Mouse (Mus musculus) liver, embryonic 14.5 days (tissue): ENCODE data around the gene Rest. TPM values are rescaled to one million over a fixed set of nuclear protein-coding genes. Genes with fewer than 3 reads are reported as not detected.

Experiments used
- ATAC-seq: fragments of 200-750 bp; cut with Nextera tagmentation; 2 replicates; pipeline ENCODE4 v1.8.0; 2017; ENCODE audit warnings: moderate number of reproducible peaks, mild to moderate bottlenecking, moderate library complexity; ENCODE audit not compliant: insufficient read depth
- DNase-seq, 3 experiments: peaks; one replicate each; pipeline ENCODE4 v3.0.0-alpha.2; 2012 to 2013; ENCODE audit warnings: low read depth in 3 of 3, low spot score in 3 of 3
- H3K27ac ChIP-seq: fragments of 300-500 bp; sonication (generic); 2 replicates; pipeline ENCODE4 v1.5.1; 2014; ENCODE audit warnings: moderate library complexity, mild to moderate bottlenecking, control low read depth, inconsistent platforms
- H3K27me3 ChIP-seq: fragments of 300-500 bp; sonication (generic); 2 replicates; pipeline ENCODE4 v1.6.1; 2014; ENCODE audit warnings: mild to moderate bottlenecking, low read length, moderate library complexity; ENCODE audit not compliant: control insufficient read depth, insufficient read depth
- H3K36me3 ChIP-seq: fragments of 300-500 bp; sonication (generic); replicated peaks from 2 replicates; pipeline ENCODE4 v1.6.1; 2014; ENCODE audit warnings: low read depth; ENCODE audit not compliant: control insufficient read depth, insufficient read depth
- H3K4me1 ChIP-seq, 2 experiments: fragments of 200-500 bp in 1 of 2; fragments of 300-500 bp in 1 of 2; sonication (generic) in 1 of 2; replicated peaks; 2 replicates each; pipeline ENCODE4 v1.6.1; 2012 to 2014; ENCODE audit warnings: antibody characterized with exemption in 1 of 2, inconsistent platforms in 1 of 2, low read length in 1 of 2; ENCODE audit not compliant: control insufficient read depth in 2 of 2, insufficient read depth in 2 of 2
- H3K4me2 ChIP-seq: fragments of 300-500 bp; sonication (generic); 2 replicates; pipeline ENCODE4 v1.6.1; 2014; ENCODE audit warnings: low read depth, mild to moderate bottlenecking, control low read depth, moderate library complexity
- H3K4me3 ChIP-seq, 2 experiments: fragments of 200-500 bp in 1 of 2; fragments of 300-500 bp in 1 of 2; sonication (generic) in 1 of 2; 2 replicates each; pipeline ENCODE4 v1.5.1; 2012 to 2014; ENCODE audit warnings: low read depth in 2 of 2, low read length in 2 of 2, mild to moderate bottlenecking in 2 of 2, control low read depth in 1 of 2, inconsistent platforms in 1 of 2, moderate library complexity in 1 of 2; ENCODE audit not compliant: insufficient read depth in 1 of 2
- H3K9ac ChIP-seq: fragments of 300-500 bp; sonication (generic); replicated peaks from 2 replicates; pipeline ENCODE4 v1.6.1; 2014; ENCODE audit warnings: mild to moderate bottlenecking, control low read depth, moderate library complexity
- H3K9me3 ChIP-seq: fragments of 300-500 bp; sonication (generic); 2 replicates; pipeline ENCODE4 v1.6.1; 2016; ENCODE audit warnings: low read length, mixed read lengths; ENCODE audit not compliant: control insufficient read depth
- CTCF ChIP-seq: IDR thresholded peaks from 2 replicates; pipeline ENCODE4 v1.5.1; 2016; ENCODE audit warnings: antibody characterized with exemption, low read depth, control low read depth
- EP300 ChIP-seq: IDR thresholded peaks from 2 replicates; pipeline ENCODE4 v1.6.1; 2016; ENCODE audit warnings: antibody characterized with exemption, low read depth
- WGBS: fragments of 180-500 bp; shearing (Covaris S2); extraction: QIAGEN DNeasy Blood & Tissue Kit; methylation state at CpG from one replicate; pipeline ENCODE4 v1.1.7; 2014; ENCODE audit not compliant: insufficient replicate concordance; 5-methylcytosine and 5-hydroxymethylcytosine counted together
- polyA plus RNA-seq, 2 experiments: library from polyadenylated mRNA; depleted of rRNA in 1 of 2; stranded (reverse) in 1 of 2; unstranded in 1 of 2; fragments of >200 nt; fragmentation: Nextera tagmentation in 1 of 2; extraction: Ambion mirVana in 1 of 2; gene quantifications; 2 replicates each; pipeline versions ENCODE4 v1.2.1 to v1.2.3; 2012 to 2014

Gene Rest
- polyA plus RNA-seq, 2 experiments, result 3.5 to 6.6 TPM

DNA sequence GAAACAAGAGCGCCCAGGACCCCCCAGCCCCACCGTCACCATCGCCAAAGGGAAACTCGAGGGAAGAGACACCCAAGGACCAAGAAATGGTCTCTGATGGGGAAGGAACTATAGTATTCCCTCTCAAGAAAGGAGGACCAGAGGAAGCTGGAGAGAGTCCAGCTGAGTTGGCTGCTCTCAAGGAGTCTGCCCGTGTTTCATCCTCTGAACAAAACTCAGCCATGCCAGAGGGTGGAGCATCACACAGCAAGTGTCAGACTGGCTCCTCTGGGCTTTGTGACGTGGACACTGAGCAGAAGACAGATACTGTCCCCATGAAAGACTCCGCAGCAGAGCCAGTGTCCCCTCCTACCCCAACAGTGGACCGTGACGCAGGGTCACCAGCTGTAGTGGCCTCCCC lies 17.0 kb downstream of the Rest start:
- Histone ChIP-seq H3K4me1 (no peaks in the 10 kb centered on the region), H3K27ac (no peak overlapping the region)

DNA sequence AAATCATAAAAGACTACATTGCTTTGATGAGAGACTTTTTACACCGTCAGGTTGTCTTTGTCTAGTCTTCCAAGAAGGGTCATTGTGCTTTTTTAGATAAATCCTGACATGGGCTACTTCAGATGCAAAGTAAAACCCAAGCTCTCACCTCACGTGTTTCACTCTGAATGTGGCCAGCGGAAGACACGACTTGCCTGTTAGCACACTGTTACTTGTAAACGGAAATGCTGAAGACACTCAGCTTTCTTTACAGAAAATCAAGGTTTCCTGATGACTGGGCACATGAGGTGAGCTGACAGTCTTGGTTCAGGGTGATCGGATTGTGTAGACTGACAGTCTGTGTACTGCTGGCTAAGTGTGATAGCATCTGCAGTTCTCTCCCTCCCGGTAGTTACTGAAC lies 20.4 kb downstream of the Rest start:
- H3K27ac ChIP-seq, result no peak overlapping the region
- no peak overlapping the region for H3K4me3 ChIP-seq
- no peak overlapping the region for H3K9ac ChIP-seq
- H3K9me3 ChIP-seq, result no peaks in the 10 kb centered on the region
- ATAC-seq, result no peak
- no peak overlapping the region for H3K4me2 ChIP-seq
- DNase-seq, result no peak
- H3K36me3 ChIP-seq, result peaks cover 30% of the 10 kb centered on the region
- no peaks in the 10 kb centered on the region for H3K27me3 ChIP-seq
- WGBS, result 77% methylated on average over 7 of the region's 7 CpGs
- H3K4me1 ChIP-seq, result no peaks in the 10 kb centered on the region
- TF ChIP-seq EP300 (no peak), CTCF (no peak)

More for the DNA sequence above, 17.0 kb downstream of the Rest start:
- no peak overlapping the region for H3K9ac ChIP-seq
- no peaks in the 10 kb centered on the region for H3K9me3 ChIP-seq
- ATAC-seq, result no peak
- no peak overlapping the region for H3K4me2 ChIP-seq
- H3K4me3 ChIP-seq, result no peak overlapping the region
- WGBS, result 82% methylated on average over 9 of the region's 9 CpGs
- H3K36me3 ChIP-seq, result peaks cover 31% of the 10 kb centered on the region
- H3K27me3 ChIP-seq, result no peaks in the 10 kb centered on the region
- TF ChIP-seq EP300, result no peak
- no peak for TF ChIP-seq CTCF
- no peak for DNase-seq

DNA sequence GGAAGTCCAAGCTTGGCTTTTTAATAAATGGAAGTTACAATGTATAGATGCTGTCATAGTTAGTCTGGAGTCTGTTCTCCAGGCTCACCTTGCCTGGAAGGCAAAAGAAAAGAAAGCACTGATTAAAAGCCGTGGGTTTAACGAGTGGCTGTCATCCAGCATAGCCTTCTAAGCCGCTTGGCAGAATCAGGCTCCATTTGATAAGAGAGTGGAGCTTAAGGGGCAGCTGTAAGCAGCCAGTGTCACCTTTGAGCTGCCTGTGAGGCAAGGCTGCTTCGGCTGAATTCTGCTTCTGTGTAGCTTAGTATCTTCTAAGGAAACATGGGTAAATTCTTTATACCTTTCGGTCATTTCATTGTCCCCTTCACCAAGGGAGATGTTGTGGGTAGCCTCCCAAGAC lies 21.6 kb downstream of the Rest start:
- DNase-seq, result no peak
- Histone ChIP-seq H3K27me3 (no peaks in the 10 kb centered on the region), H3K36me3 (peaks cover 20% of the 10 kb centered on the region), H3K9ac (no peak overlapping the region), H3K4me3 (no peak overlapping the region), H3K9me3 (no peaks in the 10 kb centered on the region), H3K4me1 (no peaks in the 10 kb centered on the region), H3K4me2 (no peak overlapping the region), H3K27ac (no peak overlapping the region)
- TF ChIP-seq EP300 (no peak), CTCF (no peak)
- 69% methylated on average over 5 of the region's 5 CpGs for WGBS
- no peak for ATAC-seq

DNA sequence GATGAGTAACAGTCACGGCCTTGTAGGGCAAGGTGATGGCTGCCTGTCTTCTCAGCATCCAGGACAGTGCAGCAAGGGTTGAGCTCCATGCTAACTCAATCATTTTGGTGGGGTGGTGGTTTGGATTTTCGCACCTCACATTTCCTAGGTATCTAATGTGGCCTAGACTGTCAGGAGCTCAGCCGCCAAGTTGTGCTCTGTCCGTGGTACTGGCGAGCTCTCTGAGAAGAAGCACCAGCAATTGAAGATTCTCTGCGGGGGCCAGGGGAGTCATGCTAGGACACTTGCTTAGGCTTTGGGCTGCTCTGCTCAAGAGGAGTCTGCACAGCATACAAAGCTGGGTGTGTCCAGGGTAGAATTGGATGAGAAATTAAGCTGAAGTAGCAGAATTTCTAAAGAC lies 22.6 kb downstream of the Rest start:
- Histone ChIP-seq H3K36me3 (peaks cover 15% of the 10 kb centered on the region), H3K27ac (no peak overlapping the region), H3K4me1 (no peaks in the 10 kb centered on the region), H3K9me3 (no peaks in the 10 kb centered on the region), H3K27me3 (no peaks in the 10 kb centered on the region), H3K4me3 (no peak overlapping the region), H3K4me2 (no peak overlapping the region), H3K9ac (no peak overlapping the region)
- no peak for DNase-seq
- 76% methylated on average over 6 of the region's 6 CpGs for WGBS
- no peak for ATAC-seq
- TF ChIP-seq EP300, result no peak
- no peak for TF ChIP-seq CTCF

DNA sequence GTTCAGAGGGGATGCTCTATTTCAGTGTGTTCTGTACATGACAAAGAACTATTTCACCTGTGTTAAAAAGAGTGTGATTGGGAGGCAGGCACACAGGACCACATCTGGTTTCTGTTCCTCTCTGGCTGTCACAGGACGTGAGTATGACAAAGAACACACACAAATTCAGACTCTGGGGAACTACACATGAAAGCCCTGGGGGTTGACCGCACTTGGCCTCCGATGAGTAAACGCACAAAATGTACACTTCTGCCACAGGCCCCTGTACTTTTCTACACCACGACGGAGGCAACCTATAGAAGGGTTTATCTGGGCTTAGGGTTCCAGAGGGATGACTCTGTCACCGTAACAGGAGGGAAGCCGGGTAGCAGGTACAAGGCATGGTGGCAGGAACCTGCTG lies 24.4 kb downstream of the Rest start:
- peaks cover 18% of the 10 kb centered on the region for H3K36me3 ChIP-seq
- WGBS, result 77% methylated on average over 8 of the region's 8 CpGs
- H3K27me3 ChIP-seq, result no peaks in the 10 kb centered on the region
- no peak overlapping the region for H3K4me2 ChIP-seq
- TF ChIP-seq CTCF (no peak), EP300 (no peak)
- H3K4me3 ChIP-seq, result no peak overlapping the region
- ATAC-seq (no peak), DNase-seq (no peak)
- H3K4me1 ChIP-seq, result no peaks in the 10 kb centered on the region
- H3K9me3 ChIP-seq, result no peaks in the 10 kb centered on the region
- no peak overlapping the region for H3K9ac ChIP-seq
- H3K27ac ChIP-seq, result no peak overlapping the region

DNA sequence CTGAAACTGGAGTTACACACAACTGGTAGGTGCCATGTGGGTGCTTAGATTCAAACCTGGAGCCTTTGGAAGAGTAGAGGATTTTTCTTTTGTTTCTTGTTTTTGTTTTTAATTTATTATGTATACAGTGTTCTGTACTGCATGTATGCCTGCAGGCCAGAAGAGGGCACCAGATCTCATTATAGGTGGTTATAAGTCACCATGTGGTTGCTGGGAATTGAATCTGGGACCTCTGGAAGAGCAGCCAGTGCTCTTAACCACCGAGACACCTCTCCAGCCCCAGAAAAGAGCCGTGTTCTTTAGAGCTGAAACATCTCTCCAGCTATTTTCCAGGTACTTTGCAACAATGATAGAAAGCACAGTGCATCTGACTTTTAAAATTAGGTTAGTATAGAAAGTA lies 25.3 kb downstream of the Rest start:
- no peaks in the 10 kb centered on the region for H3K27me3 ChIP-seq
- 84% methylated on average over 2 of the region's 2 CpGs for WGBS
- peaks cover 18% of the 10 kb centered on the region for H3K36me3 ChIP-seq
- no peak overlapping the region for H3K4me3 ChIP-seq
- TF ChIP-seq EP300, result no peak
- 0 out of 2 replicates have a peak, but pooled peaks have one; percentile 12 for TF ChIP-seq CTCF
- H3K9me3 ChIP-seq, result no peaks in the 10 kb centered on the region
- H3K27ac ChIP-seq, result no peak overlapping the region
- H3K4me1 ChIP-seq, result no peaks in the 10 kb centered on the region
- no peak overlapping the region for H3K4me2 ChIP-seq
- no peak overlapping the region for H3K9ac ChIP-seq
- no peak for DNase-seq
- no peak for ATAC-seq
